Mouse (Mus musculus): Measurements from ENCODE around the gene Siah3.

The Siah3 gene

GRCm38 (mm10) chr14:75501501-75501990 is 45.8 kb downstream of the Siah3 start:
- no peak for TF ChIP-seq GATA4 (IDR thresholded peaks at IDR 0.05; ENCODE audit: insufficient replicate concordance, low read length)

GRCm38 (mm10) chr14:75502446-75502845 is 46.7 kb downstream of the Siah3 start:
- no peak for TF ChIP-seq GATA4 (IDR thresholded peaks at IDR 0.05; ENCODE audit: insufficient replicate concordance, low read length)

GRCm38 (mm10) chr14:75504255-75504654 is 48.5 kb downstream of the Siah3 start:
- no peak for TF ChIP-seq GATA4 (IDR thresholded peaks at IDR 0.05; ENCODE audit: insufficient replicate concordance, low read length)

GRCm38 (mm10) chr14:75505126-75505840 is 49.5 kb downstream of the Siah3 start:
- TF ChIP-seq GATA4 (IDR thresholded peaks at IDR 0.05; ENCODE audit: insufficient replicate concordance, low read length): no peak

GRCm38 (mm10) chr14:75506246-75506645 is 50.5 kb downstream of the Siah3 start:
- no peak for TF ChIP-seq GATA4 (IDR thresholded peaks at IDR 0.05; ENCODE audit: insufficient replicate concordance, low read length)

GRCm38 (mm10) chr14:75510125-75510524 is 54.3 kb downstream of the Siah3 start:
- no peak for TF ChIP-seq GATA4 (IDR thresholded peaks at IDR 0.05; ENCODE audit: insufficient replicate concordance, low read length)

- TF ChIP-seq GATA4 (IDR thresholded peaks at IDR 0.05; ENCODE audit: insufficient replicate concordance, low read length): no peak
These were observed 57.2 kb downstream of the Siah3 start for GRCm38 (mm10) chr14:75512946-75513345.

- no peak for TF ChIP-seq GATA4 (IDR thresholded peaks at IDR 0.05; ENCODE audit: insufficient replicate concordance, low read length)
These were observed 60.4 kb downstream of the Siah3 start for GRCm38 (mm10) chr14:75516161-75516560.

DNA sequence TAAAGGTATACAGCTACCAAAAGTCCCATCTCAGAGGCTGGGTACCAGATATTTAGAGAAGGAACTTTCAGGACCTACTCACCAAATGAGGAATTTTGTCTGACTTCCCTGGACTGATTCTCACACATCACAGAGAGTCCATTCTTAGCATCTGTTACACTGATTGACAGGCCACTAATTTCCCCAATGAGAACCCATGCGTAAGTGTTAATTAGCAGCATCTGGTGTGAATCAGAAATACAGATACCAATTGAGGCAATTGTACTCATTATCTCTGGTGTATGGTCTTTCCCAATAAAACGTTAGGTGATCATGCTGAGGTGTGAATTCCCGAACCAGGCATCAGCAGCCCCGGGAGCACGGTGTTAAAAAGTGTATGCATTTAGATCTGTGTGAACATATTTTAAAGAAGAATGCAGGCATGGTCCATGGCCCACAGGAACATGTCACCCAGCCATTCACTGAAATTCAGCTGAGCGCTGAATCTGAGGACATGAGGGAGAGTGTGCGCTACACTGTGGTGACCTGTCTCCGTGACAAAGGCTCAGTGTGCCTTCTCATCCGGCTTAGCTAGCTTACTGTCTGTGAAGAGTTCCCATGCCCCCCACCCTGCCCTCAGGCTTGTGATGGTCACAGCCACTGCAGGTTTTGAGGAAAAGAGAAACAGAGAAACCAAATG is 61.3 kb downstream of the Siah3 start:
- TF ChIP-seq GATA4 (IDR thresholded peaks at IDR 0.05; ENCODE audit: insufficient replicate concordance, low read length): no peak

- TF ChIP-seq GATA4 (IDR thresholded peaks at IDR 0.05; ENCODE audit: insufficient replicate concordance, low read length): no peak
These were observed 62.6 kb downstream of the Siah3 start for GRCm38 (mm10) chr14:75518196-75518887.

DNA sequence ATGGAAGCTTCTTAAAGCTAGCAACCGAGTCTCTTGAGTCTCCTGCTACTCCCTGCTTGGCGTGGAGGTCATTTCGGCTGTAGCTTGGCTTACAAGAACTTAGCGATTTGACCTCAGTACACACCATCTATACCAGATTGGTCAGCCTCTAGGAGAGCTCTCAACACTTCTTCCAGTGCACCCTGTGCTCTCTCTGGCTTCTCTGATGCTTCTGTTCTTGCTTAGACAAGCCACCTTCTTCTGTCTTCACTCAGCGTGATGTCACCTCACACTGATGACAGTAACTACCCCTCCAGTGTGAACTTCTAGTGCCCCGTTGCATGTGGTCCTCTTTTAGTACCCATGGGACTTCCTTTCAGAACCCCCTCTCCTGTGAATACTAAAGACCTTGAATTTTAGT is 63.1 kb downstream of the Siah3 start:
- no peak for TF ChIP-seq GATA4 (IDR thresholded peaks at IDR 0.05; ENCODE audit: insufficient replicate concordance, low read length)

DNA sequence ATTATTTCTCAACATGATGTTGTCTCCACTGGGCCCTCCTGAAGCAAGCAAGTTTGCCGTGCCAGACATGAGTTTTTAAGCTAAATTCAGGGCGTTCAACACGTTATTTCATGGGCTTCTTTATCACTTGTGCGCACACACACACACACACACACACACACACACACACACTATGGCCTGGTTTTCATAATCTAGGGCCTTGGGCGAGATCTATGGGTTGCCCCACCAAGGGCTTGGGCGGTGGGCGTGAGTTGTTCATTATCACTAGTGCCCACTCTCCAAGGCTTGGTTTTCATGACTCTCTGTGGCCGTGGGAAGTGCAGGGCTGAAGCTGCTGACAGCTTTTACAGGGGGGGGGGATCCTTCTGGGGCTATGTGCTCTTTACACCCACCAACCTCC is 63.9 kb downstream of the Siah3 start:
- no peak for TF ChIP-seq GATA4 (IDR thresholded peaks at IDR 0.05; ENCODE audit: insufficient replicate concordance, low read length)

DNA sequence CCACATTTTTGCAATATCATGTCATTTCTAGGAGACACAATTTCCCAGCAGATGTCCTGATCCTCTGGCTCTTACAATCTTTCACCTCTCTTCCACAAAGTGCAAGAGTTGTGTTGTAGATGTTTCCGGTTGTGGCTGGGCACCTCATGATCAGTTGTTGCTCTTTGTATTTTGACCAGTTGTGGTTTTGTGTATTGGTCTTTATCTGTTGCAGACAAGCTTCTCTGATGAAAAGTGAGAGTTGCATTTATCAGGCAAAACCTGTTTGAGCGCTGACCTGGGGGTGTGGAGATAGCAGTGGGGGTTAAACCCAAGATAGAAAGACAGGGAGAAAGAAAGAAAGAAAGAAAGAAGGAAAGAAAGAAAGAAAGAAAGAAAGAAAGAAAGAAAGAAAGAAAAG is 68.9 kb downstream of the Siah3 start:
- no peak for TF ChIP-seq GATA4 (IDR thresholded peaks at IDR 0.05; ENCODE audit: insufficient replicate concordance, low read length)

GRCm38 (mm10) chr14:75525376-75526145 is 69.8 kb downstream of the Siah3 start:
- no peak for TF ChIP-seq GATA4 (IDR thresholded peaks at IDR 0.05; ENCODE audit: insufficient replicate concordance, low read length)
